Mouse (Mus musculus) heart, embryonic 13.5 days (tissue): ENCODE results near the gene Mier1. TPM values are rescaled to one million over a fixed set of nuclear protein-coding genes. Genes with fewer than 3 reads are reported as not detected.

Source experiments
- ATAC-seq: fragments of 200-750 bp; cut with Nextera tagmentation; 2 replicates; pipeline ENCODE4 v1.8.0; 2017; ENCODE audit warnings: moderate TSS enrichment; ENCODE audit not compliant: insufficient number of reproducible peaks, low FRiP score, low TSS enrichment; ENCODE audit errors: extremely low read depth
- H3K27ac ChIP-seq: fragments of 300-500 bp; sonication (generic); replicated peaks from 2 replicates; pipeline ENCODE4 v1.5.1; 2015; ENCODE audit warnings: moderate library complexity, mild to moderate bottlenecking, inconsistent platforms
- H3K27me3 ChIP-seq: fragments of 300-500 bp; sonication (generic); replicated peaks from 2 replicates; pipeline ENCODE4 v1.6.1; 2015; ENCODE audit warnings: mild to moderate bottlenecking, inconsistent platforms
- H3K36me3 ChIP-seq: fragments of 300-500 bp; sonication (generic); 2 replicates; pipeline ENCODE4 v1.6.1; 2015; ENCODE audit warnings: mild to moderate bottlenecking, inconsistent platforms
- H3K4me1 ChIP-seq: fragments of 300-500 bp; sonication (generic); 2 replicates; pipeline ENCODE4 v1.6.1; 2015; ENCODE audit warnings: inconsistent platforms
- H3K4me2 ChIP-seq: fragments of 300-500 bp; sonication (generic); 2 replicates; pipeline ENCODE4 v1.6.1; 2015; ENCODE audit warnings: inconsistent platforms, mild to moderate bottlenecking, moderate library complexity
- H3K4me3 ChIP-seq: fragments of 300-500 bp; sonication (generic); 2 replicates; pipeline ENCODE4 v1.5.1; 2015; ENCODE audit warnings: moderate library complexity, mild to moderate bottlenecking, inconsistent platforms
- H3K9ac ChIP-seq: fragments of 300-500 bp; sonication (generic); 2 replicates; pipeline ENCODE4 v1.6.1; 2015; ENCODE audit warnings: inconsistent platforms, mild to moderate bottlenecking, moderate library complexity
- H3K9me3 ChIP-seq: fragments of 300-500 bp; sonication (generic); 2 replicates; pipeline ENCODE4 v1.6.1; 2016; ENCODE audit warnings: inconsistent platforms
- WGBS: fragments of 180-500 bp; shearing (Covaris S2); methylation state at CpG from one replicate; pipeline ENCODE4 v1.1.7; 2015; ENCODE audit warnings: mixed read lengths; 5-methylcytosine and 5-hydroxymethylcytosine counted together
- polyA plus RNA-seq: library from polyadenylated mRNA; unstranded; fragments of >200 nt; fragmentation: Nextera tagmentation; extraction: Ambion mirVana; gene quantifications from 2 replicates; pipeline ENCODE4 v1.2.1, GENCODE M21; 2015

Mier1 gene
- polyA plus RNA-seq, 1 experiment from 2014 or later = 24.0 TPM

- H3K4me1 ChIP-seq = peaks cover 9% of the 10 kb centered on the region; the same call in 1 of the 2 replicates
- ATAC-seq = no peak
- H3K27me3 ChIP-seq = no peaks in the 10 kb centered on the region
- H3K27ac ChIP-seq = no peak overlapping the region
- H3K36me3 ChIP-seq = peaks cover 53% of the 10 kb centered on the region
- 55% methylated on average over 4 of the region's 4 CpGs for WGBS
- no peaks in the 10 kb centered on the region for H3K9me3 ChIP-seq
- no peak overlapping the region for H3K4me3 ChIP-seq
- H3K9ac ChIP-seq = no peak overlapping the region
- H3K4me2 ChIP-seq = no peak overlapping the region
These were observed 84.9 kb downstream of the Mier1 start for GRCm38 (mm10) chr4:103199086-103199485.

DNA sequence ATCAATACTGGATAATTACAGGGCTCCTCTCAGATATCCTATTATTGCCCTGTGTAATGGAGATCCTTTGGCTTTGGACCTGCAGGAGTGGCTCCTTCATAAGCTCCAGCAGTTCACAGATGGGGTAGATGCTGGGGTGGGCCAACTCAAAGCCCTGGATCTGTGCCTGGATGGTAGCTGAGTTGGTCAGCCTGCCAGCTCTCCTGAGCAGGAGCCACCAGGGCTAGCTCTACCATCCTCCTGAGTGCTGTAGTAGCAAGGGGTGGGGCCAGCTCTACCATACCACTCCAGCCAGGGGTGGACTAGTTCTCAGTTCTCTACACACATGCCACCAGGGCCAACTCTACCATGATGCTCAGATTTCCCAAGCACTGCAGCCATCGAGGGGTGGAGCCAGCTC is 85.9 kb downstream of the Mier1 start:
- peaks cover 12% of the 10 kb centered on the region; the same call in 1 of the 2 replicates for H3K4me1 ChIP-seq
- H3K27me3 ChIP-seq = no peaks in the 10 kb centered on the region
- H3K4me3 ChIP-seq = no peak overlapping the region
- H3K9me3 ChIP-seq = no peaks in the 10 kb centered on the region
- WGBS = 83% methylated on average over 1 of the region's 1 CpGs
- H3K27ac ChIP-seq = no peak overlapping the region
- H3K4me2 ChIP-seq = no peak overlapping the region
- no peak overlapping the region for H3K9ac ChIP-seq
- ATAC-seq = no peak
- peaks cover 59% of the 10 kb centered on the region for H3K36me3 ChIP-seq

DNA sequence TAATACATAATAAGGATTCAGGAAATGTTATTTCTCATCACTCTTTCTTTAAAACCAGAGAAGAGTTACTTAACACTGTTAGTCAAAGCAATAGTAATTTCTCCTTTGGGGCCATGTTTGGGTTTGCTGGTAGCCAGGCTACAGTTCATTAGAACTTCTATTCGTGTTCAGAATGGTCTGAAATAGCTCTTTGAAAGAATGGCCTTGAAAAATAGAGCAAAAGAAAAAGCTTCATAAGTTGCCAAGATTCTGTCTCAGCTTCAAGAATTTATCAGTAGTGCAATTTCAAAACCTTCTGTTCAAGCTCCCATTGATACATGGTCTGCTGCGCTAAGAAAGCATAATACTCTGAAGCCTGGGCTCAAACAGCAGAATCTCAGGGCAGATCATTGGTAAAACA is 89.5 kb downstream of the Mier1 start:
- ATAC-seq = no peak
- no peaks in the 10 kb centered on the region for H3K27me3 ChIP-seq
- H3K4me3 ChIP-seq = no peak overlapping the region
- H3K36me3 ChIP-seq = peaks cover 67% of the 10 kb centered on the region
- H3K27ac ChIP-seq = no peak overlapping the region
- no peak overlapping the region for H3K9ac ChIP-seq
- H3K4me2 ChIP-seq = no peak overlapping the region
- peaks cover 12% of the 10 kb centered on the region; the same call in 1 of the 2 replicates for H3K4me1 ChIP-seq
- 70% methylated on average over 2 of the region's 2 CpGs for WGBS
- H3K9me3 ChIP-seq = no peaks in the 10 kb centered on the region

GRCm38 (mm10) chr4:103208553-103208952 is 94.4 kb downstream of the Mier1 start:
- no peak overlapping the region for H3K9ac ChIP-seq
- no peak for ATAC-seq
- H3K9me3 ChIP-seq = no peaks in the 10 kb centered on the region
- no peak overlapping the region for H3K4me3 ChIP-seq
- H3K27me3 ChIP-seq = no peaks in the 10 kb centered on the region
- 80% methylated on average over 1 of the region's 1 CpGs for WGBS
- H3K4me1 ChIP-seq = peaks cover 16% of the 10 kb centered on the region
- no peak overlapping the region for H3K4me2 ChIP-seq
- H3K36me3 ChIP-seq = peaks cover 65% of the 10 kb centered on the region
- no peak overlapping the region for H3K27ac ChIP-seq

DNA sequence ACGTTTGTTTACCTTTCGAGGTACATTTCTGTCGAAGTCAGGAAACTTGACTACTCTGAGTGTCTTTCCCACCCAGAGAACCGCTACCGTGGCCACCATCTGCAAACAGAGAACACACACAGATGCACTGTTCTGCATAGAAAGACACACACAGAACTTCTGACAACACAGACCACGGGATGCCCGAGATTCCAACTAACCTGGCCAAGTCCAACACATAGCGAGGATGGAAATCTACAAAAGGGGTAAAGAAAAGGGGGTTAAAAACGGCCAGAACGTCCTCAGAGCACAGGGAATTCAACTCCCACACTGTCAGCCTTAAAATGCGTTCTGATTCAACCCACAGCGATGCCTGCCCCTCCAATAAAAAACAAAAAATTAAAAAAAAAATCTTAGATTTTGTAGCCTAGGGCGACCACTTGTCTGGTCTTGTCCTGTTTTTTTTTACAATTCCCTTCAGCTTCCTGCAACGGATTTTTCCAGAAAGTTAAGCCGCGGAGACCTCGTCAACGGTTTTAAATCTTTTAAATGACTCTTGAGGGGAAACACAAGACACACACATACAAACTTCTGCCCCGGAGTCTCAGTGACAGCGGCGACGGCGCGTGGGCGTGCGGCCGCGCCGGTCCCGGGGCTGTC is 99.8 kb downstream of the Mier1 start:
- 4% methylated on average over 30 of the region's 30 CpGs for WGBS

DNA sequence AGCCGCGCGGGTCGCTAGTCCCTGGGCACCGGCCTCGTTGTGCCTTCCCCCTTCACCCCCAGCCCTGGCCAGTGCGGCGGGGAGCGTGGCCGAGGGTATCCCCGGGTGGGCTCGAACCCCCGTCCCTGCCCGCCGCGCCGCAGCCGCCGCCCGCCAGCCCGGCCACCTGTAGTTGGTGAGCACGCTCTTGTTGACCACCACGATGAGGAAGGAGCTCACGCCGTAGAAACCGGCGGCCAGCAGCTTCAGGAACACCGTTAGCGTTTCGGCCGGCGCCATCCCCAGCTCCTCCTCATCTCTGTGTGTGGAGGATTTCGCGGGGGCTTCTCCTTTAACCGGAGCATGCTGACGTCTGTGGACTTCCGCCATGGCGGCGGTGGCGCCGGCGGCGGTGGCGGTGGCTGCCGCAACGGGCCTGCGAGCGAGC is 100.3 kb downstream of the Mier1 start:
- H3K27me3 ChIP-seq = no peaks in the 10 kb centered on the region
- peak; percentile 59; the same call in 1 of the 2 replicates for ATAC-seq
- peaks cover 16% of the 10 kb centered on the region for H3K36me3 ChIP-seq
- H3K4me3 ChIP-seq = peak overlapping the region; percentile 95
- H3K9ac ChIP-seq = peak overlapping the region; percentile 96
- WGBS = under 1% methylated on average over 48 of the region's 48 CpGs
- peaks cover 21% of the 10 kb centered on the region for H3K4me1 ChIP-seq
- H3K4me2 ChIP-seq = peak overlapping the region; percentile 76
- H3K9me3 ChIP-seq = no peaks in the 10 kb centered on the region
- H3K27ac ChIP-seq = peak overlapping the region; percentile 96

More for the DNA sequence above, 99.8 kb downstream of the Mier1 start:
- peak overlapping the region; percentile 96 for H3K27ac ChIP-seq
- peaks cover 21% of the 10 kb centered on the region for H3K4me1 ChIP-seq
- H3K36me3 ChIP-seq = peaks cover 22% of the 10 kb centered on the region
- no peak for ATAC-seq
- peak overlapping the region; percentile 95 for H3K4me3 ChIP-seq
- H3K27me3 ChIP-seq = no peaks in the 10 kb centered on the region
- peak overlapping the region; percentile 96 for H3K9ac ChIP-seq
- peak overlapping the region; percentile 76 for H3K4me2 ChIP-seq
- H3K9me3 ChIP-seq = no peaks in the 10 kb centered on the region

Other genes starting within 250 kb of the Mier1 start
- gene Tctex1d1, start 135.8 kb upstream of the Mier1 start, polyA plus RNA-seq = 0.33 and 0.51 TPM in 2 replicates
- 0.23 TPM in 1 of 2 replicates, not detected in the other for gene Insl5, start 87.5 kb upstream of the Mier1 start, polyA plus RNA-seq
- gene Wdr78, start 165 bp downstream of the Mier1 start, polyA plus RNA-seq = 0.83 and 1.4 TPM in 2 replicates
- gene Slc35d1, start 100.8 kb downstream of the Mier1 start, polyA plus RNA-seq = 5.3 and 5.9 TPM in 2 replicates
- gene 4921539E11Rik, start 176.5 kb downstream of the Mier1 start, polyA plus RNA-seq = not detected in 2 replicates
- gene Oma1, start 199.4 kb downstream of the Mier1 start, polyA plus RNA-seq = 19.0 and 20.2 TPM in 2 replicates